Comparison of ENCODE assay signal across 26 mouse cellular contexts in genomic region chr4:99158495-99158894, GRCm38 (mm10). TPM values are rescaled to one million over a fixed set of nuclear protein-coding genes. Genes with fewer than 3 reads are reported as not detected.
A peak's percentile ranks its signal among the peaks of the same experiment; 100 is the strongest.
DNase-seq lines count a peak whose midpoint lies in the region; TF ChIP-seq lines count a peak whose summit lies in the region.
"Had no signal": no experiment of that assay in that cellular context is flagged by ENCODE, and none has a peak within 500 bp of the region (broad histone marks: within the 10 kb centered on the region; RNA-seq: fewer than 3 reads in every experiment).

No protein-coding gene starts in this region.

- peak; percentile 65 for DNase-seq in adrenal gland, adult 2 months
- DNase-seq in adrenal gland, postnatal 25 days = no peak
- DNase-seq in lung, postnatal 36 days = peak; percentile 43
- DNase-seq in lung, adult 2 months = no peak
- DNase-seq in adipocyte (ENCODE audit: low spot score) = peak; percentile 29
- no peak for DNase-seq in left cerebral cortex, adult 8-10 months (ENCODE audit: low spot score in 2 of 2)
- no peak for DNase-seq in right cerebral cortex, postnatal 10 days (ENCODE audit: low spot score in 2 of 2)
- DNase-seq in cerebellum, postnatal 10 days = no peak
- DNase-seq: B cell, adult 2 months; cerebellum, adult 11-12 months; cerebellum, postnatal 25 days; gastrocnemius, postnatal 36 days; kidney, postnatal 4 days; lung, adult 18-20 months; lung, postnatal 14 days; right cerebral cortex, postnatal 4 days; thymus, postnatal 36 days had no signal

- WGBS in lung, adult 2 months = 80% methylated on average over 5 of the region's 5 CpGs

- H3K4me1 ChIP-seq in lung, adult 2 months (ENCODE audit: control insufficient read depth, insufficient read depth, low read length) = peaks cover 4% of the 10 kb centered on the region

- H3K4me3 ChIP-seq in lung, adult 2 months (replicated peaks; ENCODE audit: extremely low read depth, low read depth, low read length) = no peak overlapping the region
- H3K4me3 ChIP-seq: embryonic facial prominence, embryonic 12.5 days; forebrain, embryonic 12.5 days; hindbrain, embryonic 10.5 days; intestine, embryonic 15.5 days; kidney, embryonic 15.5 days; limb, embryonic 13.5 days; liver, embryonic 12.5 days; midbrain, embryonic 15.5 days; stomach, embryonic 15.5 days had no signal

- no peak for TF ChIP-seq CTCF in lung, adult 2 months (IDR thresholded peaks at IDR 0.05; ENCODE audit: insufficient read depth, low read length)

- TF ChIP-seq POLR2A in lung, adult 2 months (IDR thresholded peaks at IDR 0.05; ENCODE audit: borderline replicate concordance, extremely low read depth, low read depth, low read length) = no peak

RNA-seq across cellular contexts. Expression of gene Atg4c, which starts 35.2 kb away (rescaled TPM):
- total RNA-seq in adrenal gland, adult 2 months (2021) = 10 to 100 TPM; 11.8 to 15.7 TPM
- polyA plus RNA-seq in adrenal gland, adult 2 months (2012; rRNA removed) = 2.2 TPM in 2 replicates
- total RNA-seq in adrenal gland, postnatal 25 days (2021) = 15.5 and 17.3 TPM in 2 replicates
- 3.7 and 4.6 TPM in 2 replicates for polyA plus RNA-seq in lung, adult 2 months (2012; rRNA removed)
- 10 to 100 TPM; 42.4 to 51.4 (median 47.2) TPM for total RNA-seq in left cerebral cortex, adult 8-10 months (2022)

RNA-seq across cellular contexts. Expression of gene Dock7, which starts 37.8 kb away (rescaled TPM):
- total RNA-seq in adrenal gland, adult 2 months (2021) = 10 to 100 TPM; 39.3 to 48.2 TPM
- 12.3 and 14.5 TPM in 2 replicates for polyA plus RNA-seq in adrenal gland, adult 2 months (2012; rRNA removed)
- total RNA-seq in adrenal gland, postnatal 25 days (2021) = 57.2 and 74.6 TPM in 2 replicates
- 25.7 and 38.0 TPM in 2 replicates for polyA plus RNA-seq in lung, adult 2 months (2012; rRNA removed)
- total RNA-seq in left cerebral cortex, adult 8-10 months (2022) = 10 to 100 TPM; 38.7 to 45.4 (median 42.1) TPM

Comparison
In these comparisons a context has a peak if more than half of its experiments do, and no peak if none do; other contexts are left out.
1. DNase-seq: peak in adrenal gland, adult 2 months (single experiment), lung, postnatal 36 days (single experiment) and adipocyte (single experiment); none in adrenal gland, postnatal 25 days (single experiment), lung, adult 2 months (single experiment), left cerebral cortex, adult 8-10 months (0 of 2), right cerebral cortex, postnatal 10 days (0 of 2) and cerebellum, postnatal 10 days (0 of 2).